Mouse (Mus musculus) lung, embryonic 16.5 days (tissue): Measurements from ENCODE around the gene Hdac4. TPM values are rescaled to one million over a fixed set of nuclear protein-coding genes. Genes with fewer than 3 reads are reported as not detected.

Experiments
- ATAC-seq: fragments of 200-750 bp; cut with Nextera tagmentation; 2 replicates; pipeline ENCODE4 v1.8.0; 2017; ENCODE audit warnings: low read depth, mild to moderate bottlenecking, moderate library complexity
- H3K27ac ChIP-seq: fragments of 300-500 bp; sonication (generic); 2 replicates; pipeline ENCODE4 v1.5.1; 2014; ENCODE audit warnings: mild to moderate bottlenecking, control low read depth, low read length
- H3K27me3 ChIP-seq: fragments of 300-500 bp; sonication (generic); 2 replicates; pipeline ENCODE4 v1.6.1; 2014; ENCODE audit warnings: low read depth, low read length, mixed read lengths; ENCODE audit not compliant: control insufficient read depth, insufficient read depth
- H3K36me3 ChIP-seq: fragments of 300-500 bp; sonication (generic); 2 replicates; pipeline ENCODE4 v1.6.1; 2014; ENCODE audit warnings: low read length; ENCODE audit not compliant: control insufficient read depth, insufficient read depth
- H3K4me1 ChIP-seq: fragments of 300-500 bp; sonication (generic); replicated peaks from 2 replicates; pipeline ENCODE4 v1.6.1; 2014; ENCODE audit warnings: low read length, mixed read lengths; ENCODE audit not compliant: control insufficient read depth, insufficient read depth
- H3K4me2 ChIP-seq: fragments of 300-500 bp; sonication (generic); 2 replicates; pipeline ENCODE4 v1.6.1; 2014; ENCODE audit warnings: low read depth, low read length, control low read depth
- H3K4me3 ChIP-seq: fragments of 300-500 bp; sonication (generic); 2 replicates; pipeline ENCODE4 v1.5.1; 2014; ENCODE audit warnings: mild to moderate bottlenecking, low read length, control low read depth
- H3K9ac ChIP-seq: fragments of 300-500 bp; sonication (generic); 2 replicates; pipeline ENCODE4 v1.6.1; 2014; ENCODE audit warnings: low read length, control low read depth
- H3K9me3 ChIP-seq: fragments of 300-500 bp; sonication (generic); 2 replicates; pipeline ENCODE4 v1.6.1; 2016; ENCODE audit warnings: low read length; ENCODE audit not compliant: control insufficient read depth
- WGBS: fragments of 180-500 bp; shearing (Covaris S2); extraction: QIAGEN DNeasy Blood & Tissue Kit; methylation state at CpG from one replicate; pipeline ENCODE4 v1.1.7; 2014; 5-methylcytosine and 5-hydroxymethylcytosine counted together
- polyA plus RNA-seq: library from polyadenylated mRNA; unstranded; fragments of >200 nt; fragmentation: Nextera tagmentation; extraction: Ambion mirVana; gene quantifications from 2 replicates; pipeline ENCODE4 v1.2.1, GENCODE M21; 2015

Gene Hdac4
- polyA plus RNA-seq, 1 experiment from 2014 or later, result 15.6 TPM

DNA sequence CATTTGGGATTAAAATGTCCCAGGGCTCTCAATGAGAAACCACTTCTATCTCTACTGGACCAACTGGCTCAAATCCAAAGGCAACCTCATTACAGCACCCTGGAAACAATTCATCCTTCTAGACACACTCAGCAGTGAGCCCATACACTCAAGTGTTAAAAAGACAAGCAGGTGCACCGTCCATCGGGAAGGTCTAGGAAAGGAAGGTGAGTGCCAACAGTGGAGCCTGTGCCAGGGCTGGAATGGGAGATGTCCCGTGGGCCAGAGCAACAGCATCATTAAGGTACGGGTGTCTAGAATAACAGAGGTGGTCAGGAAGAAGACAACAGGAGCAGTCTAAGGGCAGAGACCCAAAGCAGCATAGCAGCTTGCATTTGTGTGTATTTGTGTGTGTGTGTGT is 173.5 kb downstream of the Hdac4 start:
- Histone ChIP-seq H3K36me3 (peaks cover 4% of the 10 kb centered on the region), H3K27ac (no peak overlapping the region), H3K9me3 (no peaks in the 10 kb centered on the region), H3K4me2 (no peak overlapping the region), H3K4me3 (no peak overlapping the region), H3K9ac (no peak overlapping the region), H3K27me3 (no peaks in the 10 kb centered on the region), H3K4me1 (no peaks in the 10 kb centered on the region)
- no peak for ATAC-seq
- WGBS, result 70% methylated on average over 4 of the region's 4 CpGs

DNA sequence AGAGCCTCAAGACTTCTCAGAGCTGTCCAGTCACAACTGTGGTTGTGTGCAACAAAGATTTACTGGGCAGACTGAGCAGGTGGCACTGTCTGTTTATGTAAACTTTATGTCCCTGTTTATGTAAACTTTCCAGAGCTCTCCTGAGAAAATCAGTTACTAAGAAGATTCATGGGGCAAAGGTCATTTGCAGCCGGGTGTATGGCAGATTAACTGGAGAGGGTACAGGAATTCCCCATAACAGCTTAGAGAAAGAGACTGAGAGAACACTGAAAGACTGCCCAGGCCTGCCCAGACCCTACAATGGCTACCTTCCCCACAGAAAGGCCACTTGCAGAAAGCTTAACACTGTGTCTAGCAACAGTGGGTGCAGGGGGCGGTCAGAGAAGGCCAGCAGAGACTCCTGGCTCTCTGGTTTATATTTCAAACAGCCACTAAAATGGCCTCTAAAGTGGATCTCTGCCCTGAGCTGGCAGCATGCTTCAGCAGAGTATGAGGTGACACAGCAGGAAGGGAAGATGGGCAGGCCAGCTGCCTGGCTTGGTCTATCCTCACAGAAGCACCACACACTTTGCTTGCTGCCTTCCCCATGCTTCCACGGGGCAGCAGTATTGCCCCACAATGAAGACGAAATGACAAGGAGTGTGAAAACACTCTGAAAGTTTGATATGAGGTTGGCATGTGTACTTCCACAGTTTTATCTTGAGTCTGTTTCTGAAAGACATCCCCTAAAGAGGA is 179.4 kb downstream of the Hdac4 start:
- WGBS, result 63% methylated on average over 4 of the region's 4 CpGs
- Histone ChIP-seq H3K4me2 (no peak overlapping the region), H3K4me3 (no peak overlapping the region), H3K27ac (no peak overlapping the region), H3K9ac (no peak overlapping the region), H3K27me3 (no peaks in the 10 kb centered on the region), H3K9me3 (no peaks in the 10 kb centered on the region), H3K4me1 (no peaks in the 10 kb centered on the region), H3K36me3 (no peaks in the 10 kb centered on the region)
- no peak for ATAC-seq

DNA sequence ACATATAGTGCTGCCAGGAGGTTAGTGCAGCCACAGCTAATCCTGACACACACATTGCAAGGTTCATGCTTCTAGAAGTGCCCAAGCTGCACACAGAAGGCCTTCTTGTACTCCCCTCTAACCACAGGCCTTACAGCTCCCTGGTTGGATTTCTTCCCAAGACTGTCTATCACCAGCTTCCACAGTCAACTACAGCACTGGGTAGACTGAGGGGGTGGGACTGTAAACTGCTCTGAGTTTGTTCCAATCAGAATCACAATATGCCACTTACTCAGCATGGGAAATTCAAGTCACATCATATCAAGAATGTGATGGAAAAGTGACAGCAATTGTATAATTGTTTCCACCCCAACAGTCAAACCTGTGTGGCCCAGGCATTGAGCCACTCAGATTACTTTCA is 180.2 kb downstream of the Hdac4 start:
- Histone ChIP-seq H3K27ac (no peak overlapping the region), H3K36me3 (no peaks in the 10 kb centered on the region), H3K27me3 (no peaks in the 10 kb centered on the region), H3K9me3 (no peaks in the 10 kb centered on the region), H3K4me2 (no peak overlapping the region), H3K4me1 (no peaks in the 10 kb centered on the region), H3K9ac (no peak overlapping the region), H3K4me3 (no peak overlapping the region)
- no peak for ATAC-seq

DNA sequence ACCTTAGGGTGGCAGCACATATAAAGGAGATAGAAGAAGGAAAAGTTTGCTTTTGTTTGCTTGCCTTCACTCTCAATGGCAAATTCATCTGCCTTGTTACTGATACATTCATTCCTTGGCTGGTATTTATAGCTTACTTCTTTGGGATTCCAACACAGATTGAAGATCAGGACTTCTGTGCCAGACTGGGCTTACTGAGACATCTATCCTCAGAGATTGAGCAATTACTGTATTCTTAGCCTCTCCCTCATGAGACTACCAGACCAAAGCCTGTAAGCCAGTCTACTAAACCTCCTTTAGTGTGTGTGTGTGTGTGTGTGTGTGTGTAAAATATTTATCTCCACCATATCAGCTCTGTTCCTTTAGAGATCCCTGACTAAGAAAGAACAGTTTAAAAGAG is 181.0 kb downstream of the Hdac4 start:
- no peak overlapping the region for H3K9ac ChIP-seq
- no peaks in the 10 kb centered on the region for H3K36me3 ChIP-seq
- H3K27ac ChIP-seq, result no peak overlapping the region
- no peak overlapping the region for H3K4me2 ChIP-seq
- H3K27me3 ChIP-seq, result no peaks in the 10 kb centered on the region
- H3K4me1 ChIP-seq, result no peaks in the 10 kb centered on the region
- H3K9me3 ChIP-seq, result no peaks in the 10 kb centered on the region
- ATAC-seq, result no peak
- H3K4me3 ChIP-seq, result no peak overlapping the region

- H3K4me2 ChIP-seq, result no peak overlapping the region
- no peak overlapping the region for H3K9ac ChIP-seq
- no peaks in the 10 kb centered on the region for H3K36me3 ChIP-seq
- WGBS, result 42% methylated on average over 1 of the region's 1 CpGs
- no peaks in the 10 kb centered on the region for H3K27me3 ChIP-seq
- H3K4me3 ChIP-seq, result no peak overlapping the region
- H3K27ac ChIP-seq, result no peak overlapping the region
- H3K4me1 ChIP-seq, result peaks cover 13% of the 10 kb centered on the region
- H3K9me3 ChIP-seq, result no peaks in the 10 kb centered on the region
- ATAC-seq, result no peak
Measured at GRCm38 (mm10) chr1:92006666-92007065, 188.8 kb downstream of the Hdac4 start.

- Histone ChIP-seq H3K9me3 (no peaks in the 10 kb centered on the region), H3K9ac (no peak overlapping the region), H3K27me3 (no peaks in the 10 kb centered on the region), H3K4me3 (no peak overlapping the region), H3K27ac (no peak overlapping the region; the same call in 1 of the 2 replicates), H3K36me3 (no peaks in the 10 kb centered on the region), H3K4me1 (peaks cover 13% of the 10 kb centered on the region), H3K4me2 (no peak overlapping the region)
- no peak for ATAC-seq
- 60% methylated on average over 2 of the region's 2 CpGs for WGBS
Measured at GRCm38 (mm10) chr1:92005617-92005940, 189.9 kb downstream of the Hdac4 start.

DNA sequence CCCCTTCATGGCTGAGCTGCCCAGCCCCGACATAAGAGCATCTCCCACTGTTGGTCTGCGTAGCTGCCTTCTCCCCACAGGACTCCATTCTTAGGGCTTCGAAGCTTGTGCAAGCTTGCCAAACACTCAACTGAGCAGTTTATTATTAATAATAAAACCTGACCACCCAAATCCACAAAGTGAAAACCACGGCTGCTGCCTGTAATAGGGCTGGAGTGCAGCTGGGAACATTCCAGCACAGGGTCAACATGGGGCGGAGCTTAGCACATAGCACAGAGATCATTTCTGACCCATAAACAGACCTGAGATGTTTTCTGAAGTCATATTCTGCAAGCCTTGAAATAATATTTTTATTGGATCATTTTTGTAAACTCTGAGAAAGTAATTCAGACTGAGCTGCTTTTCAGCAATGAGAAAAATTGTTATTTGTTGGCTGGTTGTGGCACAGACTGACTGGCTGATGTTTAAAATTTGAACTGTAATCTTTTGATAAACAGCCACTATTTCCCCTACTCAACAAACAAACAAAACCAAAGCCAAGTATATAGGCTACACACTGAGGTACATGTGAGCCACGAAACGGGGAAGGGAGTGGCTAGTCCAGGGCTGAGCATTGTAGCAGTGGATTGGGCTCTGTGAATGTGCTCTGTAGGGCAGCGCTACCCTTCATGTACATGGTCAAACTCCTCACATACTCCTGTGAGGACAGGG is 190.4 kb downstream of the Hdac4 start:
- Histone ChIP-seq H3K36me3 (no peaks in the 10 kb centered on the region), H3K27me3 (no peaks in the 10 kb centered on the region), H3K4me3 (no peak overlapping the region), H3K4me1 (peaks cover 13% of the 10 kb centered on the region), H3K9ac (no peak overlapping the region), H3K9me3 (no peaks in the 10 kb centered on the region), H3K4me2 (peak overlapping the region; percentile 29), H3K27ac (no peak overlapping the region; the same call in 1 of the 2 replicates)
- WGBS, result 39% methylated on average over 8 of the region's 8 CpGs
- ATAC-seq, result peak; percentile 59

- Histone ChIP-seq H3K9ac (no peak overlapping the region), H3K4me3 (no peak overlapping the region)
Measured at GRCm38 (mm10) chr1:92004122-92004521, 191.4 kb downstream of the Hdac4 start.

DNA sequence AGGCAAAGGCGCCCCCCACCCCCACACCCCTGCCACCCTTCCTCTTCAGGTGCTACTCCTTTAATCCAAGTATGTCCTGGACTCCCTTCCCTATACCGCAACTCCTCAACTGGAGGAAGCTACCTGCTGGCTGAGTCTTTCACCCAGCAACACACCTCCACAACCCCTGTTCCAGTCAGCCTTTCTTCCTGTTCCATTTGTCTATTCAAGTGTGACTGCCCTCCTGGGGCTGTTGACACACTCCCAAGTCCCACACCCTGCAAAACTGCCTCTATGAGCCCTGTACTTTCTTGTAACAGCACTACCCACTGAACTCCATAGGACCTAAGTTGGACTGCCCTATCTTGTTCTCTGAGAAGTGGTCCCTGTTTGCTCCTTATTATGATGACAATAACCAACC is 195.3 kb downstream of the Hdac4 start:
- Histone ChIP-seq H3K9ac (no peak overlapping the region), H3K9me3 (no peaks in the 10 kb centered on the region), H3K4me3 (no peak overlapping the region), H3K4me2 (no peak overlapping the region), H3K27ac (no peak overlapping the region), H3K27me3 (no peaks in the 10 kb centered on the region), H3K36me3 (0 out of 2 replicates have a peak, but pooled peaks cover 3% of the 10 kb centered on the region), H3K4me1 (peaks cover 8% of the 10 kb centered on the region)
- ATAC-seq, result no peak
- 98% methylated on average over 2 of the region's 2 CpGs for WGBS

More at GRCm38 (mm10) chr1:92004122-92004521, 191.4 kb downstream of the Hdac4 start:
- peaks cover 13% of the 10 kb centered on the region for H3K4me1 ChIP-seq
- 80% methylated on average over 1 of the region's 1 CpGs for WGBS
- H3K9me3 ChIP-seq, result no peaks in the 10 kb centered on the region
- H3K4me2 ChIP-seq, result no peak overlapping the region
- H3K36me3 ChIP-seq, result no peaks in the 10 kb centered on the region
- H3K27ac ChIP-seq, result no peak overlapping the region
- no peak for ATAC-seq
- no peaks in the 10 kb centered on the region for H3K27me3 ChIP-seq
